In genomic region chr4:63158961-63159592, GRCm38 (mm10) we compare ENCODE assay signal across 9 mouse cellular contexts. TPM values are rescaled to one million over a fixed set of nuclear protein-coding genes. Genes with fewer than 3 reads are reported as not detected.
DNase-seq lines count a peak whose midpoint lies in the region; ATAC-seq lines count a peak whose summit lies in the region.
"Had no signal": no experiment of that assay in that cellular context is flagged by ENCODE, and none has a peak within 500 bp of the region (broad histone marks: within the 10 kb centered on the region; RNA-seq: fewer than 3 reads in every experiment).

No protein-coding gene starts in this region.

- H3K36me3 ChIP-seq in intestine, embryonic 15.5 days: no peaks in the 10 kb centered on the region
- no peaks in the 10 kb centered on the region for H3K36me3 ChIP-seq in midbrain, embryonic 10.5 days

- no peaks in the 10 kb centered on the region for H3K4me1 ChIP-seq in intestine, embryonic 15.5 days (replicated peaks)
- no peaks in the 10 kb centered on the region for H3K4me1 ChIP-seq in midbrain, embryonic 10.5 days

- WGBS in intestine, embryonic 15.5 days: 11% methylated on average over 5 of the region's 5 CpGs
- 25% methylated on average over 5 of the region's 5 CpGs for WGBS in midbrain, embryonic 10.5 days

- H3K27ac ChIP-seq in intestine, embryonic 15.5 days: peak overlapping the region; percentile 62
- H3K27ac ChIP-seq in midbrain, embryonic 10.5 days (replicated peaks): no peak overlapping the region

- no peak overlapping the region for H3K4me3 ChIP-seq in intestine, embryonic 15.5 days (replicated peaks)
- H3K4me3 ChIP-seq in midbrain, embryonic 10.5 days: no peak overlapping the region

- ATAC-seq in intestine, embryonic 15.5 days: peak; percentile 66
- no peak for ATAC-seq in erythroblast, adult 5-6 weeks (replicated peaks; ENCODE audit: low FRiP score, poor library complexity, severe bottlenecking)

- H3K9me3 ChIP-seq in intestine, embryonic 15.5 days: no peaks in the 10 kb centered on the region
- H3K9me3 ChIP-seq in midbrain, embryonic 10.5 days (replicated peaks): no peaks in the 10 kb centered on the region

- no peaks in the 10 kb centered on the region for H3K27me3 ChIP-seq in intestine, embryonic 15.5 days (replicated peaks)
- H3K27me3 ChIP-seq in midbrain, embryonic 10.5 days (ENCODE audit: low read depth, poor library complexity, severe bottlenecking): no peaks in the 10 kb centered on the region

- peak; percentile 81 to 83 for DNase-seq in adrenal gland, adult 18-20 months (ENCODE audit: low spot score in 2 of 2)
- peak; percentile 94 for DNase-seq in embryo, embryonic 10.5 days (ENCODE audit: low spot score)
- peak; percentile 50 to 75 for DNase-seq in gastrocnemius, postnatal 36 days
- peak; percentile 82 to 92 for DNase-seq in left cerebral cortex, postnatal 10 days (ENCODE audit: extremely low spot score in 1 of 2, low spot score in 2 of 2)
- peak; percentile 83 for DNase-seq in midbrain, embryonic 10.5 days (ENCODE audit: low spot score)
- DNase-seq in spleen, adult 12 weeks (ENCODE audit: low spot score): peak; percentile 4

- H3K9ac ChIP-seq in intestine, embryonic 15.5 days: no peak overlapping the region

- no peak overlapping the region for H3K4me2 ChIP-seq in intestine, embryonic 15.5 days (replicated peaks)

- intact Hi-C loops in gastrocnemius, postnatal 36 days (cut with DNase I): loop anchor here (2.0 to 5.0 kb wide), 2 partner anchors 143 to 160 kb away; no protein-coding TSS in a partner anchor
- intact Hi-C loops in left cerebral cortex, postnatal 10 days (cut with DNase I): loop anchor here (5.0 to 10.0 kb wide), 2 partner anchors 248 to 786 kb away; no protein-coding TSS in a partner anchor

RNA-seq across cellular contexts. Expression of gene Ambp, which starts 4.5 kb away (rescaled TPM):
- total RNA-seq in adrenal gland, adult 18-20 months (2021): under 1 TPM in 1 of 2 experiments, not detected in 1; 0.40 TPM
- total RNA-seq in gastrocnemius, postnatal 36 days (2021): under 1 TPM in 1 of 2 experiments, not detected in 1; 0.41 TPM
- 48.8 and 71.7 TPM in 2 replicates for polyA plus RNA-seq in intestine, embryonic 15.5 days (2015; fragmentation: Nextera tagmentation; extraction: Ambion mirVana)
- not detected for total RNA-seq in left cerebral cortex, postnatal 10 days (2021)
- not detected in 2 replicates for polyA plus RNA-seq in midbrain, embryonic 10.5 days (2016; fragmentation: Nextera tagmentation; extraction: Ambion mirVana)
- not detected in 2 replicates for total RNA-seq in erythroblast, adult 5-6 weeks (2015; ENCODE audit: low replicate concordance)
- total RNA-seq in erythroblast, adult 5-6 weeks (2017; ENCODE audit: low replicate concordance): not detected in 2 replicates
- total RNA-seq: neutrophil, adult 5-6 weeks had no signal

RNA-seq across cellular contexts. Expression of gene Kif12, which starts 12.9 kb away (rescaled TPM):
- total RNA-seq in adrenal gland, adult 18-20 months (2021): under 1 TPM in 1 of 2 experiments, not detected in 1; 0.17 TPM
- total RNA-seq in gastrocnemius, postnatal 36 days (2021): not detected
- polyA plus RNA-seq in intestine, embryonic 15.5 days (2015; fragmentation: Nextera tagmentation; extraction: Ambion mirVana): 67.1 and 77.3 TPM in 2 replicates
- not detected for total RNA-seq in left cerebral cortex, postnatal 10 days (2021)
- polyA plus RNA-seq in midbrain, embryonic 10.5 days (2016; fragmentation: Nextera tagmentation; extraction: Ambion mirVana): not detected in 2 replicates
- not detected in 2 replicates for total RNA-seq in erythroblast, adult 5-6 weeks (2015; ENCODE audit: low replicate concordance)
- not detected in 2 replicates for total RNA-seq in erythroblast, adult 5-6 weeks (2017; ENCODE audit: low replicate concordance)
- total RNA-seq: neutrophil, adult 5-6 weeks had no signal

RNA-seq across cellular contexts. Expression of gene Col27a1, which starts 54.7 kb away (rescaled TPM):
- total RNA-seq in adrenal gland, adult 18-20 months (2021): 10 to 100 TPM; 10.6 to 15.1 TPM
- total RNA-seq in gastrocnemius, postnatal 36 days (2021): under 1 TPM; 0.61 to 0.64 TPM
- polyA plus RNA-seq in intestine, embryonic 15.5 days (2015; fragmentation: Nextera tagmentation; extraction: Ambion mirVana): 13.1 and 13.3 TPM in 2 replicates
- total RNA-seq in left cerebral cortex, postnatal 10 days (2021): 1 to 10 TPM; 2.5 to 3.3 TPM
- 2.9 and 3.3 TPM in 2 replicates for polyA plus RNA-seq in midbrain, embryonic 10.5 days (2016; fragmentation: Nextera tagmentation; extraction: Ambion mirVana)
- 0.96 TPM in 1 of 2 replicates, not detected in the other for total RNA-seq in erythroblast, adult 5-6 weeks (2015; ENCODE audit: low replicate concordance)
- not detected in 2 replicates for total RNA-seq in erythroblast, adult 5-6 weeks (2017; ENCODE audit: low replicate concordance)

Comparison
In these comparisons a context has a peak if more than half of its experiments do, and no peak if none do; other contexts are left out.
1. DNase-seq: peak in every context shown above with its lines; median percentile 94 in embryo, embryonic 10.5 days; 87 in left cerebral cortex, postnatal 10 days; 83 in midbrain, embryonic 10.5 days; 82 in adrenal gland, adult 18-20 months; 62 in gastrocnemius, postnatal 36 days; 4 in spleen, adult 12 weeks.